Mouse (Mus musculus): ENCODE measurements at regions not wholly inside any gene's neighbourhood (a gene's known extent, or its start where the extent isn't known, plus 50 kb on each side); places are given as distances from the start of the nearest gene placed in this dataset.

GRCm38 (mm10) chr12:106855520-106855919 lies 632.9 kb upstream of the 3110018I06Rik start:
- TF ChIP-seq CTCF (IDR thresholded peaks at IDR 0.05; ENCODE audit: low read depth) (no peak), EP300 (IDR thresholded peaks at IDR 0.05; ENCODE audit: low read depth) (no peak)

Measured in liver, postnatal 0 days (tissue).